Mouse (Mus musculus): ENCODE measurements around the gene Pwwp2a.

Pwwp2a gene

DNA sequence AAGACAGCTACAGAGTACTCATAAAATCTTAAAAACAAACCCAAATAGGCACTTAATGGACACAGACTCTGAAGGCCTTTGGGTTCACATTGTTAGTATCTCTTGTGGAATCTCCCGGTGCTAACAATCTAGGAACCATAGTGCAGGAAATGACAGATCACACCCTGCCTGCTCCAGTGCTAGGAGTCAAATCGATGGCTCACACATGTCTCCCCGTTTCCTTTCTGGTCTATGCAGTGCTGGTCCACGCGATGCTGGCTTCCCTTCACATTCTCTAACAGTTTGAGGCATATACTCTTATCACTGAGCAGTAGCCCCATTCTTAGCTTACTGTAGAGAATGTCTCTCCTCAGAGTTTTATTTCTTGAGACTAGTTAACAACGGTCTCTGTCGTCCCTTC lies 46.0 kb downstream of the Pwwp2a start:
- DNase-seq: no peak

DNA sequence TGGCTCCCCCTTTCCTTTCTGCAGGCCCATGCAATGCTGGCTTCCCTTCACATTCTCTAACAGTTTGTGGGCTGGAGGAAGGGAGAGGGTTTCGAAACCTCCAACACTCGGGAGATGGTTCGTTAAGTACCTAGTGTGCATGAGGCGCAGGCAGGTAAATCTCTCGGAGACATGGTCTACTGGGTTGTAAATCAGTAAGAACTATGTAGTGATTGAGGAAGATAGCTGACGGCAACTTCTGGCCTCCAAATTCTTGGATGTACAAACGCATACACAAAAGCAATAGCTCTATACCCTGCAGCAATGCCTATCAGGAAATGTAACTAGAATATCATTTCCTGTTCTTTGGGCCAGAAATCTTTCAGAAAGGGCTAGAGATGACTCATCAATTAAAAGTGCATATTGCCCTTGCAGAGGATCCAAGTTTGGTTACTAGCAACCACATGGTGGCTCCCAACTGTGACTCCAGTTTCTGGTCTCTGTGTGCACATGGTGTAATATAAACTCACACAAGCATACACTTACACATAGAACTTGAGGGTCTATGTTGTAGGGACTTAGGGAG lies 47.0 kb downstream of the Pwwp2a start:
- DNase-seq: no peak

DNA sequence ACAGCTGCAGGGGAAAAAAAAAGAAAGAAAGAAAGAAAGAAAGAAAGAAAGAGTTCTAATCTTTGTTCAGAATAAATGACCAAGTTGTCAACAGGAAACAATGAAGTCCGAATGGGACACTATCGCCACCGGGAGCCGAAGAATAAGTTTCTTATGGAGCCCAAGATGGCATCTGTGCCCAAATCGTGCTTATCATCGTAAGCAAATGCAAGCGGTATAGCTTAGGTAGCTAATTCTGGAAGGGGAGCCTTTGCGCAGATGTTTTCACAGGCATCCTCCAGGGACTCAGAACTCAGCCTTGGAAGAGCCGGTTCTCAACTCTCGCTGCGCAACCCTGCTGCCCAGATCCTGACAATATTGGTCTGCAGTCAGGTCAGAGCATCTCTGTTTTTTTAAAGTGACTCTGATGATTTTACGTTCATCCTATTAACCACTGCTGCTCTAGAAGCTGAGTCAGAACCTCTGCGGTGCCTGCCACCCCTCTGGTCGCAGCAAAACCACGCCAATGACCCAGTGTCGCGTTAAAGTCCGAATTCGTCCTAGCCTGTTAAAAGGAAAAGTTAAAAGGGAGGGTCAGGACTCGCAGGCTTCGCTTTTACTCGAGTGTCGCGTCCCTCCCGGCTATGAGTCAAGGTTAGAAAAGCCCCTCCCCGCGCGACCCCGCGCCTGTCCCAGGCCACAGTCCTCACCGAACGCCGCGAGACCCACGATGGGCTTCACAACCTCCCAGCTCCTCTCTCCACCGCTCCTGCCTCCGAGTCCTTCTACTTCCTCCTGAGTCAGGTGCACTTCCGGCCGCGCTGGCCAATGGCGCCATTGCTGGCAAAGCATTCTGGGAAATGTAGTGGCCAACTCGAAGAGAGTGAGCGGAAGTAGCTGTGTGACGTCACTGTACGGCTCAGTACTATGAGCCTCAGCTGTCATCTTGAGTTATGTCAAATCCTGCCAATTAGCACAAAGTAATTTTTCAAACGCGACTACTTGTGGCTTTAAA lies 65.7 kb downstream of the Pwwp2a start, which contains the start of gene Ttc1:
Gene Ttc1, minus strand, starts transcription at position 776 of the 994 bp plus-strand sequence.
- peak; percentile 97 for DNase-seq

DNA sequence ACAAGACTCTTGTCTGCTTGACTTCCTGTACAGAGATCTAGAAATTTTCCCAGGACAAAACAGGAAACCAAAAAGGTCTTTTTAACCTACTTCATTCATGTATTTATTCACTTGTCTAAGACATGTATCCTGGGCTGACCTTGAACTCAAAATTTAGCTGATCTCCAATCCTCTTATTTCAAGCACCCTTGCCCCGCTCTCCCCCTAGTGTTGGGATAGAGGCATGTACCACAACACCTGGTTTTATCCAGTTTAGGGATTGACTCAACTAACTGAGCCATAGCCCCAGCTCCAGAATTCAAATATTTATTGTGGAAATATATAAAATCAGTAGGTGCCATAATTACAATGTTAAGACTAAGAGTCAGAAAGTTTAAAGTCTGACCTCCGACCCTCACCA lies 69.7 kb downstream of the Pwwp2a start:
- no peak for DNase-seq

DNA sequence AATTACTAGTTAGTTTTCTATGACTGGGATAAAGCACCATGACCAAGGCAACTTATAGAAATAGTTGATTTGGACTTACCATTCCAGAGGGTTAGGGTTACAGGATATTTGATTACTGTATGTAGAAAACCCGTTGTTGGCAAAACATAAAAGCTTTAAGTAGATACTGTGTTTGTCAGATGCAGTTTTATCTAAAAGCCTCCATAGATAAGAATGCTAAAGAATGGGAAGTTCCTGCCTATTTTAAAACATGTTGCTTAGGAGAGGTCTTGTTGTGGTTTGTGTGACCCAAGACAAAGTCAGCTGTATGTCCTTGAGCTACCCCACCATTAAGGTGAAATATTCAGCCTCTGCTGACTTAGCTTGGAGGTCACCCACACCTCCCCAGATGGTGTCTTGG lies 72.8 kb downstream of the Pwwp2a start:
- DNase-seq: no peak

DNA sequence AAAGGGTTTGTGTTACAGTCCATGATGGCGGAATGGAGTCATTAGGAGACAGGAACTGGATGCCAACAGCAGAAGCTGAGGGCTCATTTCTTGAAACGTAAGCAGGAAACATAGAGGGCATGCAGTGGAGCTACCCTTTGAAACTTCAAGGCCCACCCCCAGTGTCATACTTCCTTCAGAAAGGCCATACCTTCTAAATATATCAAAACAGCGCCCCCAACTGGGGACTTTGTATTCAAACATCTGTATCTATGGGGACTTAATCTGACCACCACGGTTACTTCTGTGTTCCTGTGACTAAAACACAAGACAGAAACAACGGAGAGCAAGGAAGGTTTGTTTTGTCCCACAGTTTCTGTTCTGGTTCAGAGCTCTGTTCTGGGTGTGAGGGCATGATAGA lies 73.6 kb downstream of the Pwwp2a start:
- DNase-seq: no peak

DNA sequence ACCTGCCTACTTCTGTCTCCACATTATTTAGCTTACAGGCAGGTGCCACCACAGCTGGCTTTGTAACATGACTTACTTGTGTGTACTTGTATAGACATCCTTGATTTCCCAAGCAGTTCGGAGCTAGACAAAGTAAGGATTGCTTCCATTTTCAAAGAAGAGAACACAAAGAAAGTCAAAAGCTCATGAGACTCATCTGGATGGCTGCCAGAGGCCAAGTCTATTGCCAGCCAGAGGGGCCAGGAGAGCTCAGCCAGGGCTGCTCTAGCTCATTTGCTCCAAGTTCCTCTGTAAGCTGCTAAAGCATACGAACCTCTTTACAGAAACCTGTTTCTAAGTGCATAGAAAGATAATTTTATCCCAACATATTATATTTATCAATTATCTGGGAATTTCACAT lies 76.6 kb downstream of the Pwwp2a start:
- DNase-seq: no peak

DNA sequence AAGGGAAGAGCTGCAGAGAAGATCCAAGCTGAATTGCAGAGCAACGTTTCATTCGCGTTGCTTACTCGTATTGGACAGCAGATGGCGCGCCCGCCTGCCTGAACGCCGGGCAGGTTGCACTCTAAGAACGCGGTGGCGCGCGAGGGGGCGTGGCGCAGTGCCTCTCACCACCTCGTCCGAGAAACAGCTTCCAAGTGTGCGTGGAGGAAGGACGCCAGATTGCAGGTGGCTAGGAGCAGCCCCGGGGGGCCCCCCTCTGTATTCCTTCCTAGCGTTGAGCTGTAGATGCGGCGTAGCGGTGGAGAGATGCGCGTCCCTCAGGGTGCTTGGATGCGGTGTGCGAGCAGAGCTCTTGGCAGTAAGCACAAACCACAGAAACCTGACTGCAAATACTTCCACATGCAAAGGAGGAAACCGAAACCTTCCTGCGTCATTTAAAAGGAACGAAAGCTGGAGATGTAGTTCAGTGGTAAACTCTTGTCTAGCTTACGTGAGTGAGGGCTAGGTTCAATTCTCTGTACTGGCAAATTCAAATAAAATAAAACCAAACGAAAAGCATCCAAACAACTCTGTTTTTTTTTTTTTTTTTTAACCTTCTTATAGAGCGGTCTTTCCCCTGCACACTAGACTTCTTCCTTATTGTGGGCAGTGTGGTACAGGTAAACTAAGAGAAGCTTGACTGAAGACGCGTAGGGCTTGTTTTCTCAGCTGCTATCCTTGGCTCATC lies 85.3 kb downstream of the Pwwp2a start:
- DNase-seq: peak; percentile 56

DNA sequence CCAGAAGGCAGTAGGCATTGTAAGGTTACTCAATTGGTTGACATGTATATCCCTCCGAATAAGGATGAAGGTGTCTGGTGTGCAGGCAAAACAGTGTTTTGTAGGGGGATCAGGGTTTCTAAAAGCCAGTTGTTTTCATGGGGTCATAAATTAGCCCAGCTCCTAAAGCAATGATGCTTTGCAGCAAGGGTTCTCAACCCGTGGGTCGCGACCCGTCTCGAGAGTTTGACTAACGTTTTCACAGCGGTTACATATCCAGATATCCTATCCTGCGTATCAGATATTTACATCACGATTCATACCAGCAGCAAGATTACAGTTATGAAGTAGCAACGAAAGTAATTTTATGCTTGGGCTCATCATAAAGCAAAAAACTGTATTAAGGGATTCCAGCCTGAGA lies 86.0 kb downstream of the Pwwp2a start:
- DNase-seq: no peak

DNA sequence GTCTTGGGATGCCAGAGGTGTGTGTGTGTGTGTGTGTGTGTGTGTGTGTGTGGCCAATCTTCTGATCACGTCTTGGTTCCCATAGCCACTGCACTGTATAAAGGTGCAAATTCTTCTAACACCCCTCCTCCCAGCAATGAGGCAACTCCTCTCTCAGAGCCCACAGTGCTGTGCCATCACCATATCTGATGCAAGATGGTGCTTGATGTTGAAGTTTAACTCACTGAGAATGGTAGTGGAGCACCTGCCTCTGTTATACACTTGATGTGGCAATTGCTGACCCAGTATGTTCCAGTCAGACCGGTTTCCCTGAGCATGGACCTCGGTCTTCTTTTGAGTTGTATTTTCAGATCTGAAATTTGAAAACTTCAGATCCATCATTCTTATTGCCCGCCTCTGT lies 88.3 kb downstream of the Pwwp2a start:
- DNase-seq: no peak

Measured in cerebellum, adult 11-12 months (tissue).